Mouse (Mus musculus): ENCODE measurements at regions not wholly inside any gene's neighbourhood (a gene's known extent, or its start where the extent isn't known, plus 50 kb on each side); places are given as distances from the start of the nearest gene placed in this dataset.

- no peak for TF ChIP-seq POLR2A (IDR thresholded peaks at IDR 0.05; ENCODE audit: borderline replicate concordance, insufficient read depth, low read length)
- no peak for TF ChIP-seq CTCF (IDR thresholded peaks at IDR 0.05; ENCODE audit: borderline replicate concordance, insufficient read depth, low read depth, low read length)
These were observed 83.6 kb upstream of the Camk1g start for GRCm38 (mm10) chr1:193453654-193454053.
